Mouse (Mus musculus): ENCODE measurements around the gene Rfng. TPM values are rescaled to one million over a fixed set of nuclear protein-coding genes. Genes with fewer than 3 reads are reported as not detected.

The Rfng gene
- polyA plus RNA-seq, 1 experiment, result 69.0 TPM

GRCm38 (mm10) chr11:120822321-120822720 lies 38.3 kb upstream of the Rfng start:
- 71% methylated on average over 4 of the region's 4 CpGs for WGBS
- Histone ChIP-seq H3K27me3 (replicated peaks; ENCODE audit: control insufficient read depth, insufficient read depth, low read length) (no peaks in the 10 kb centered on the region), H3K36me3 (ENCODE audit: control insufficient read depth, insufficient read depth, low read length) (no peaks in the 10 kb centered on the region), H3K4me1 (ENCODE audit: control insufficient read depth, insufficient read depth, low read length) (peaks cover 5% of the 10 kb centered on the region; the same call in 1 of the 2 replicates), H3K4me3 (ENCODE audit: insufficient read depth, low read depth, low read length) (no peak overlapping the region), H3K27ac (ENCODE audit: insufficient read depth, low read depth, low read length) (no peak overlapping the region)
- no peak for DNase-seq
- TF ChIP-seq CTCF (conservative IDR thresholded peaks at IDR 0.05; ENCODE audit: insufficient read depth, insufficient read length, low read depth, low read length), result no peak
- TF ChIP-seq POLR2A (IDR thresholded peaks at IDR 0.05; ENCODE audit: low read depth, low read length), result no peak

GRCm38 (mm10) chr11:120821076-120821922 lies 37.3 kb upstream of the Rfng start:
- TF ChIP-seq CTCF (conservative IDR thresholded peaks at IDR 0.05; ENCODE audit: insufficient read depth, insufficient read length, low read depth, low read length) (no peak), POLR2A (IDR thresholded peaks at IDR 0.05; ENCODE audit: low read depth, low read length) (no peak)
- no peak overlapping the region for H3K27ac ChIP-seq (ENCODE audit: insufficient read depth, low read depth, low read length)
- peaks cover 5% of the 10 kb centered on the region; the same call in 1 of the 2 replicates for H3K4me1 ChIP-seq (ENCODE audit: control insufficient read depth, insufficient read depth, low read length)
- no peaks in the 10 kb centered on the region for H3K36me3 ChIP-seq (ENCODE audit: control insufficient read depth, insufficient read depth, low read length)
- DNase-seq, result no peak
- H3K27me3 ChIP-seq (replicated peaks; ENCODE audit: control insufficient read depth, insufficient read depth, low read length), result no peaks in the 10 kb centered on the region
- H3K4me3 ChIP-seq (ENCODE audit: insufficient read depth, low read depth, low read length), result no peak overlapping the region
- 87% methylated on average over 14 of the region's 14 CpGs for WGBS

GRCm38 (mm10) chr11:120820546-120820945 lies 36.5 kb upstream of the Rfng start:
- H3K27ac ChIP-seq (ENCODE audit: insufficient read depth, low read depth, low read length), result no peak overlapping the region
- WGBS, result 90% methylated on average over 14 of the region's 14 CpGs
- no peaks in the 10 kb centered on the region for H3K27me3 ChIP-seq (replicated peaks; ENCODE audit: control insufficient read depth, insufficient read depth, low read length)
- H3K36me3 ChIP-seq (ENCODE audit: control insufficient read depth, insufficient read depth, low read length), result no peaks in the 10 kb centered on the region
- H3K4me1 ChIP-seq (ENCODE audit: control insufficient read depth, insufficient read depth, low read length), result peaks cover 5% of the 10 kb centered on the region; the same call in 1 of the 2 replicates
- H3K4me3 ChIP-seq (ENCODE audit: insufficient read depth, low read depth, low read length), result no peak overlapping the region
- TF ChIP-seq CTCF (conservative IDR thresholded peaks at IDR 0.05; ENCODE audit: insufficient read depth, insufficient read length, low read depth, low read length) (no peak), POLR2A (IDR thresholded peaks at IDR 0.05; ENCODE audit: low read depth, low read length) (no peak)
- DNase-seq, result no peak

- DNase-seq, result no peak
Measured at GRCm38 (mm10) chr11:120819556-120819955, 35.5 kb upstream of the Rfng start.

GRCm38 (mm10) chr11:120818251-120818650 lies 34.2 kb upstream of the Rfng start:
- DNase-seq, result no peak
- no peaks in the 10 kb centered on the region; the same call in 1 of the 2 replicates for H3K36me3 ChIP-seq (ENCODE audit: control insufficient read depth, insufficient read depth, low read length)
- no peak overlapping the region for H3K4me3 ChIP-seq (ENCODE audit: insufficient read depth, low read depth, low read length)
- H3K4me1 ChIP-seq (ENCODE audit: control insufficient read depth, insufficient read depth, low read length), result peaks cover 5% of the 10 kb centered on the region; the same call in 1 of the 2 replicates
- no peak overlapping the region for H3K27ac ChIP-seq (ENCODE audit: insufficient read depth, low read depth, low read length)
- H3K27me3 ChIP-seq (replicated peaks; ENCODE audit: control insufficient read depth, insufficient read depth, low read length), result no peaks in the 10 kb centered on the region
- no peak for TF ChIP-seq CTCF (conservative IDR thresholded peaks at IDR 0.05; ENCODE audit: insufficient read depth, insufficient read length, low read depth, low read length)
- TF ChIP-seq POLR2A (IDR thresholded peaks at IDR 0.05; ENCODE audit: low read depth, low read length), result no peak
- WGBS, result 94% methylated on average over 13 of the region's 13 CpGs

More at GRCm38 (mm10) chr11:120819556-120819955, 35.5 kb upstream of the Rfng start:
- Histone ChIP-seq H3K36me3 (ENCODE audit: control insufficient read depth, insufficient read depth, low read length) (no peaks in the 10 kb centered on the region; the same call in 1 of the 2 replicates), H3K27ac (ENCODE audit: insufficient read depth, low read depth, low read length) (no peak overlapping the region), H3K4me3 (ENCODE audit: insufficient read depth, low read depth, low read length) (no peak overlapping the region), H3K4me1 (ENCODE audit: control insufficient read depth, insufficient read depth, low read length) (peaks cover 5% of the 10 kb centered on the region; the same call in 1 of the 2 replicates), H3K27me3 (replicated peaks; ENCODE audit: control insufficient read depth, insufficient read depth, low read length) (no peaks in the 10 kb centered on the region)
- no peak for TF ChIP-seq CTCF (conservative IDR thresholded peaks at IDR 0.05; ENCODE audit: insufficient read depth, insufficient read length, low read depth, low read length)
- TF ChIP-seq POLR2A (IDR thresholded peaks at IDR 0.05; ENCODE audit: low read depth, low read length), result no peak
- WGBS, result 90% methylated on average over 6 of the region's 6 CpGs

- H3K27me3 ChIP-seq (replicated peaks; ENCODE audit: control insufficient read depth, insufficient read depth, low read length), result no peaks in the 10 kb centered on the region
- WGBS, result 96% methylated on average over 6 of the region's 6 CpGs
- H3K4me1 ChIP-seq (ENCODE audit: control insufficient read depth, insufficient read depth, low read length), result no peaks in the 10 kb centered on the region
- no peak overlapping the region for H3K27ac ChIP-seq (ENCODE audit: insufficient read depth, low read depth, low read length)
- DNase-seq, result no peak
- TF ChIP-seq POLR2A (IDR thresholded peaks at IDR 0.05; ENCODE audit: low read depth, low read length) (no peak), CTCF (conservative IDR thresholded peaks at IDR 0.05; ENCODE audit: insufficient read depth, insufficient read length, low read depth, low read length) (no peak)
- no peaks in the 10 kb centered on the region; the same call in 1 of the 2 replicates for H3K36me3 ChIP-seq (ENCODE audit: control insufficient read depth, insufficient read depth, low read length)
- H3K4me3 ChIP-seq (ENCODE audit: insufficient read depth, low read depth, low read length), result no peak overlapping the region
Measured at GRCm38 (mm10) chr11:120817358-120817757, 33.4 kb upstream of the Rfng start.

GRCm38 (mm10) chr11:120812068-120812467 lies 28.1 kb upstream of the Rfng start:
- Histone ChIP-seq H3K36me3 (ENCODE audit: control insufficient read depth, insufficient read depth, low read length) (no peaks in the 10 kb centered on the region; the same call in none of the 2 replicates), H3K27me3 (replicated peaks; ENCODE audit: control insufficient read depth, insufficient read depth, low read length) (no peaks in the 10 kb centered on the region), H3K4me1 (ENCODE audit: control insufficient read depth, insufficient read depth, low read length) (no peaks in the 10 kb centered on the region), H3K4me3 (ENCODE audit: insufficient read depth, low read depth, low read length) (no peak overlapping the region), H3K27ac (ENCODE audit: insufficient read depth, low read depth, low read length) (no peak overlapping the region)
- TF ChIP-seq POLR2A (IDR thresholded peaks at IDR 0.05; ENCODE audit: low read depth, low read length), result no peak
- no peak for TF ChIP-seq CTCF (conservative IDR thresholded peaks at IDR 0.05; ENCODE audit: insufficient read depth, insufficient read length, low read depth, low read length)
- DNase-seq, result no peak
- 94% methylated on average over 16 of the region's 16 CpGs for WGBS
